Mouse (Mus musculus): ENCODE data around the gene Cym. TPM values are rescaled to one million over a fixed set of nuclear protein-coding genes. Genes with fewer than 3 reads are reported as not detected.

Cym gene
- polyA plus RNA-seq, 1 experiment = not detected

DNA sequence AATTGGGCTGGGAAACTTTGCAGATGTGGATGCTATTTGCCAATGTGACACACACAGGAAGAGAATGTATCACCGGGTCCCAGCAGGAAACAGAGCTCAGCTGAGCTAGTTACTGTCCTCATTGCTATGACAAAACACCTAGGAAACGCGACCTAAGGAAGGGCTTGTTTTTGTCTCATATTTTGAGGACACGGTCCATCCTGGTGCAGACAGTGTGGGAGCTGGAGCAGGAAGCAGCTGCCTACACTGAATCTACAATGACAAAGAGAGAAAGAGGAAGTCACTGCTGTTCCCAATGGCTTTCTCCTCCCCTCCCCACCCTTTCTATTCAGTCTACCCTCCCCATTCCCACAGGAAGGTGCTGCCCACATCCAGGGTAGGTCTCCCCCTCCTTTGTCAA, 30.5 kb upstream of the Cym start:
- no peaks in the 10 kb centered on the region; the same call in 1 of the 2 replicates for H3K27me3 ChIP-seq (ENCODE audit: control insufficient read depth, insufficient read depth, low read length)
- no peak for TF ChIP-seq CTCF (IDR thresholded peaks at IDR 0.05; ENCODE audit: borderline replicate concordance, insufficient read depth, low read depth, low read length)
- TF ChIP-seq POLR2A (IDR thresholded peaks at IDR 0.05; ENCODE audit: borderline replicate concordance, insufficient read depth, low read length) = no peak
- no peak overlapping the region for H3K4me3 ChIP-seq (replicated peaks; ENCODE audit: insufficient read depth, low read depth, low read length)
- no peaks in the 10 kb centered on the region for H3K4me1 ChIP-seq (ENCODE audit: control insufficient read depth, insufficient read depth, low read length)
- no peak overlapping the region for H3K27ac ChIP-seq (ENCODE audit: insufficient read depth, low read length)
- DNase-seq = no peak
- 70% methylated on average over 4 of the region's 4 CpGs for WGBS

DNA sequence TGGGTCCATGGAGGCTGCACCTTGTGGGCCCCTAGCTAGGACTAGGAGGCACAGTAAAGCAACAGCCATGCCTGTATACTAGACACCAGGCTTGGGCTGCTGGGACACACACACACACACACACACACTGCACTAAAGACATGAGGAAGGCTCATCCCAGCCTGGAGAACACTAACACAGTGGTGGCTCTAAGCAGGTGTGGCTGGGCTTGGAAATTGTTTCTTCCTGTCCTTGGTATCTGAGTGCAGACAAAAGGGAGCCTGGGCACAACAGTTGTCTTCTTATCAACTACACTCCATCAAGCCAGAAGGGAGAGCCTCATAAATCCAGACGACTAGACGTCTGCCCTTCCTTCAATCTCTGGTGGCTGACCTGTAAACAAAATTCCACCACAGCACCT, 28.8 kb upstream of the Cym start:
- DNase-seq = no peak
- Histone ChIP-seq H3K4me1 (ENCODE audit: control insufficient read depth, insufficient read depth, low read length) (no peaks in the 10 kb centered on the region), H3K27me3 (ENCODE audit: control insufficient read depth, insufficient read depth, low read length) (no peaks in the 10 kb centered on the region; the same call in 1 of the 2 replicates), H3K4me3 (replicated peaks; ENCODE audit: insufficient read depth, low read depth, low read length) (no peak overlapping the region), H3K27ac (ENCODE audit: insufficient read depth, low read length) (no peak overlapping the region)
- WGBS = 81% methylated on average over 2 of the region's 2 CpGs
- TF ChIP-seq CTCF (IDR thresholded peaks at IDR 0.05; ENCODE audit: borderline replicate concordance, insufficient read depth, low read depth, low read length) (no peak), POLR2A (IDR thresholded peaks at IDR 0.05; ENCODE audit: borderline replicate concordance, insufficient read depth, low read length) (no peak)

DNA sequence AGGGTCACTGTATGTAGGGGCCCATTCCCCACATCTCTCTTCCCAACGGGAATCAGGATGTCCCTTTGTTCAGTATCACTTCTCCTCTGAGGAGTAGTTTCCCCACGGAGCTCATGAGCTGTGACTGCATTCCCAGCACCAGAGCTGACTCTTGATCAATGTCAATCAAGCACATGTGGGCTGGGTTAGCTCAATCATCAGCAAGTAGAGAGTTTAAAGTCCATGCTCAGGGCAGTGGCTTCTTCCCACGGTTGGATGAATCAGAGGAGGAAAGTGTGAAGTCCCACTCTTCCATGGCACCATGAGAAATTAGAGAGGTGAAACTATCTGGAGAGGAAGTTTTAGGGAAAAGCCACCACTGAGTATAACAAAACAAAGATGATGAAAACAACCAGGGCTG, 27.5 kb upstream of the Cym start:
- Histone ChIP-seq H3K27ac (ENCODE audit: insufficient read depth, low read length) (no peak overlapping the region), H3K4me1 (ENCODE audit: control insufficient read depth, insufficient read depth, low read length) (no peaks in the 10 kb centered on the region), H3K27me3 (ENCODE audit: control insufficient read depth, insufficient read depth, low read length) (no peaks in the 10 kb centered on the region), H3K4me3 (replicated peaks; ENCODE audit: insufficient read depth, low read depth, low read length) (no peak overlapping the region)
- TF ChIP-seq POLR2A (IDR thresholded peaks at IDR 0.05; ENCODE audit: borderline replicate concordance, insufficient read depth, low read length) = no peak
- no peak for TF ChIP-seq CTCF (IDR thresholded peaks at IDR 0.05; ENCODE audit: borderline replicate concordance, insufficient read depth, low read depth, low read length)
- DNase-seq = no peak
- 46% methylated on average over 3 of the region's 3 CpGs for WGBS

GRCm38 (mm10) chr3:107246876-107247275, 25.3 kb upstream of the Cym start:
- no peak for DNase-seq
- TF ChIP-seq CTCF (IDR thresholded peaks at IDR 0.05; ENCODE audit: borderline replicate concordance, insufficient read depth, low read depth, low read length) = no peak
- TF ChIP-seq POLR2A (IDR thresholded peaks at IDR 0.05; ENCODE audit: borderline replicate concordance, insufficient read depth, low read length) = no peak
- Histone ChIP-seq H3K27me3 (ENCODE audit: control insufficient read depth, insufficient read depth, low read length) (no peaks in the 10 kb centered on the region), H3K27ac (ENCODE audit: insufficient read depth, low read length) (no peak overlapping the region), H3K4me1 (ENCODE audit: control insufficient read depth, insufficient read depth, low read length) (no peaks in the 10 kb centered on the region; the same call in 1 of the 2 replicates), H3K4me3 (replicated peaks; ENCODE audit: insufficient read depth, low read depth, low read length) (no peak overlapping the region)
- WGBS = 74% methylated on average over 6 of the region's 6 CpGs

GRCm38 (mm10) chr3:107241389-107242094, 20.0 kb upstream of the Cym start:
- DNase-seq = no peak
- Histone ChIP-seq H3K4me1 (ENCODE audit: control insufficient read depth, insufficient read depth, low read length) (no peaks in the 10 kb centered on the region; the same call in 1 of the 2 replicates), H3K4me3 (replicated peaks; ENCODE audit: insufficient read depth, low read depth, low read length) (no peak overlapping the region), H3K27ac (ENCODE audit: insufficient read depth, low read length) (no peak overlapping the region), H3K27me3 (ENCODE audit: control insufficient read depth, insufficient read depth, low read length) (no peaks in the 10 kb centered on the region)
- TF ChIP-seq CTCF (IDR thresholded peaks at IDR 0.05; ENCODE audit: borderline replicate concordance, insufficient read depth, low read depth, low read length) = no peak
- no peak for TF ChIP-seq POLR2A (IDR thresholded peaks at IDR 0.05; ENCODE audit: borderline replicate concordance, insufficient read depth, low read length)
- WGBS = 10% methylated on average over 14 of the region's 14 CpGs

- Histone ChIP-seq H3K4me1 (ENCODE audit: control insufficient read depth, insufficient read depth, low read length) (no peaks in the 10 kb centered on the region; the same call in 1 of the 2 replicates), H3K27ac (ENCODE audit: insufficient read depth, low read length) (no peak within 1 kb of the TSS), H3K27me3 (ENCODE audit: control insufficient read depth, insufficient read depth, low read length) (no peaks in the 10 kb centered on the region), H3K4me3 (replicated peaks; ENCODE audit: insufficient read depth, low read depth, low read length) (no peak within 1 kb of the TSS)
- no peak for TF ChIP-seq CTCF (IDR thresholded peaks at IDR 0.05; ENCODE audit: borderline replicate concordance, insufficient read depth, low read depth, low read length)
- TF ChIP-seq POLR2A (IDR thresholded peaks at IDR 0.05; ENCODE audit: borderline replicate concordance, insufficient read depth, low read length) = no peak
- WGBS = 91% methylated on average over 9 of the region's 9 CpGs
- DNase-seq = no peak
These were observed 18.1 kb upstream of the Cym start, which contains the start of gene Prok1 for GRCm38 (mm10) chr3:107239607-107240006. Gene Prok1 (minus strand): TSS chr3:107239707.

DNA sequence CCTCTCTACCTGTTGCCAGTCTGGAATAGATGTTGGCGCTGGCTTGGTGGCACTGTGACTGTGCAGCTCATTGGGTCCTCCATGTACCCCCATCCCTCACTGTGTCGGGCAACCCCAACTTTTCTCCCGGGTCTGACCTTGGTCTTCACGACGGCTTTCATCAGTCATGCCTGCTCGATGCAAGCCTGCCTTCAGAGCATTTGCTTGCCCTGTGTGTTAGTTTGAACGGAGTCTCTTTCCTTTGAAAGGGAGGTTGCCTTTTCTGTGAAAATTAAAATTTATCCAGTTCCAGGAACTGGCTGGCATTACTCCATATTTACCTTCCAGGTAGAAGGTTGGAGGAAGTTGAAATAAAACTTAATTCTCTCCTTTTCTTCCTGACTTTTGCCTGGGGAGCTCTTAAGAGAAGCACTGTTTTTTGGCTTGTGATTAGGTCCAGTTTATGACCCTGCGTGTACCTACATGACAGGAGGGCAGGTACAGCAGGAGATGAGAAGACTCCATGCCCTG, 17.0 kb upstream of the Cym start:
- no peak for DNase-seq
- Histone ChIP-seq H3K4me1 (ENCODE audit: control insufficient read depth, insufficient read depth, low read length) (no peaks in the 10 kb centered on the region; the same call in 1 of the 2 replicates), H3K27ac (ENCODE audit: insufficient read depth, low read length) (no peak overlapping the region), H3K27me3 (ENCODE audit: control insufficient read depth, insufficient read depth, low read length) (no peaks in the 10 kb centered on the region), H3K4me3 (replicated peaks; ENCODE audit: insufficient read depth, low read depth, low read length) (no peak overlapping the region)
- 89% methylated on average over 8 of the region's 8 CpGs for WGBS
- TF ChIP-seq CTCF (IDR thresholded peaks at IDR 0.05; ENCODE audit: borderline replicate concordance, insufficient read depth, low read depth, low read length) (no peak), POLR2A (IDR thresholded peaks at IDR 0.05; ENCODE audit: borderline replicate concordance, insufficient read depth, low read length) (no peak)

DNA sequence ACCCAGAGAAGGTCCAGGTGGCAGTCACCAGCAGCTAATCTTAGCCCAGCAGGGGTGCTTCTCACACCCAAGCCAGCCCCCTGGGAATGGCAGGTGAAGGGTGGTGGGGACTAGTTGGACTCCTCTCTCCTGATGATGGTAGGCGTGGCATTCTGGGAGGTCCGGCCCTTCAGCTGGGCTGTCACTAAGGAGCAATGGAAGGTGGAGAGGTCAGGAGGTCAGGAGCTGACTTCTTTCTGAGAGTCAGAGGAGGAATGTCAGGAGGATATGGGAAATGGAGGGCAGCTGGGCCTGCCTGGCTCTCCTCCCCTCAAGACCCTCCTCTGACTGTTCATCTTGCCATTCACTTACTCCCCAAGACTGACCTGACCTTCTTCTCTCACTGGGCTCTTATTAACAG, 16.5 kb upstream of the Cym start:
- TF ChIP-seq CTCF (IDR thresholded peaks at IDR 0.05; ENCODE audit: borderline replicate concordance, insufficient read depth, low read depth, low read length) (no peak), POLR2A (IDR thresholded peaks at IDR 0.05; ENCODE audit: borderline replicate concordance, insufficient read depth, low read length) (no peak)
- 66% methylated on average over 2 of the region's 2 CpGs for WGBS
- H3K27ac ChIP-seq (ENCODE audit: insufficient read depth, low read length) = no peak overlapping the region
- H3K4me3 ChIP-seq (replicated peaks; ENCODE audit: insufficient read depth, low read depth, low read length) = no peak overlapping the region
- DNase-seq = no peak
- H3K27me3 ChIP-seq (ENCODE audit: control insufficient read depth, insufficient read depth, low read length) = no peaks in the 10 kb centered on the region
- H3K4me1 ChIP-seq (ENCODE audit: control insufficient read depth, insufficient read depth, low read length) = no peaks in the 10 kb centered on the region; the same call in 1 of the 2 replicates
